Mouse (Mus musculus) MEL (cell line): ENCODE data around the gene Tas2r107. TPM values are rescaled to one million over a fixed set of nuclear protein-coding genes. Genes with fewer than 3 reads are reported as not detected.

ENCODE experiments used
- DNase-seq: peaks from one replicate; pipeline ENCODE4 v3.0.0; 2011; ENCODE audit warnings: low read depth, low spot score
- H3K27ac ChIP-seq: 2 replicates; pipeline ENCODE4 v1.5.1; 2012; ENCODE audit warnings: low read depth, mild to moderate bottlenecking, control low read depth, low read length, moderate library complexity; ENCODE audit not compliant: control insufficient read depth
- H3K27me3 ChIP-seq, 2 experiments: fragments of 150-350 bp in 1 of 2; sonication (generic) in 1 of 2; 2 replicates each; pipeline ENCODE4 v1.6.1; 2012; ENCODE audit warnings: low read length in 2 of 2, mild to moderate bottlenecking in 2 of 2, improper control_type of control experiment in 1 of 2, moderate library complexity in 1 of 2; ENCODE audit not compliant: insufficient read depth in 2 of 2, control insufficient read depth in 1 of 2
- H3K36me3 ChIP-seq, 2 experiments: 2 replicates each; pipeline ENCODE4 v1.6.1; 2012 to 2014; ENCODE audit warnings: low read length in 2 of 2, improper control_type of control experiment in 1 of 2, inconsistent platforms in 1 of 2, mild to moderate bottlenecking in 1 of 2; ENCODE audit not compliant: insufficient read depth in 2 of 2, control insufficient read depth in 1 of 2
- H3K4me1 ChIP-seq, 2 experiments: fragments of 150-350 bp in 1 of 2; sonication (generic) in 1 of 2; 2 replicates each; pipeline ENCODE4 v1.6.1; 2012; ENCODE audit warnings: low read length in 2 of 2, improper control_type of control experiment in 1 of 2, mild to moderate bottlenecking in 1 of 2; ENCODE audit not compliant: insufficient read depth in 2 of 2, control insufficient read depth in 1 of 2
- H3K4me3 ChIP-seq, 2 experiments: fragments of 150-350 bp in 1 of 2; sonication (generic) in 1 of 2; 2 replicates each; pipeline ENCODE4 v1.5.1; 2012; ENCODE audit warnings: low read depth in 2 of 2, low read length in 2 of 2, mild to moderate bottlenecking in 2 of 2, moderate library complexity in 2 of 2, control low read depth in 1 of 2, improper control_type of control experiment in 1 of 2; ENCODE audit not compliant: control insufficient read depth in 1 of 2, insufficient read depth in 1 of 2
- H3K79me2 ChIP-seq: 2 replicates; pipeline ENCODE4 v1.6.1; 2012; ENCODE audit warnings: mild to moderate bottlenecking, low read length, moderate library complexity; ENCODE audit not compliant: control insufficient read depth, poor library complexity, insufficient read depth
- H3K9ac ChIP-seq: 2 replicates; pipeline ENCODE4 v1.6.1; 2012; ENCODE audit warnings: low read depth, mild to moderate bottlenecking, control low read depth, low read length, moderate library complexity; ENCODE audit not compliant: control insufficient read depth, poor library complexity, severe bottlenecking
- H3K9me3 ChIP-seq: fragments of 150-350 bp; sonication (generic); replicated peaks from 2 replicates; pipeline ENCODE4 v1.6.1; 2012; ENCODE audit warnings: mild to moderate bottlenecking, low read length, improper control_type of control experiment, moderate library complexity; ENCODE audit not compliant: insufficient read depth
- E2F4 ChIP-seq: IDR thresholded peaks from 2 replicates; pipeline ENCODE4 v1.6.1; 2011; ENCODE audit warnings: low read depth, low read length, improper control_type of control experiment, borderline replicate concordance
- ETS1 ChIP-seq: IDR thresholded peaks from 2 replicates; pipeline ENCODE4 v1.6.1; 2012; ENCODE audit warnings: low read depth, mild to moderate bottlenecking, inconsistent platforms, low read length, improper control_type of control experiment, moderate library complexity
- GABPA ChIP-seq: IDR thresholded peaks from 2 replicates; pipeline ENCODE4 v1.6.1; 2012; ENCODE audit warnings: low read depth, mild to moderate bottlenecking, inconsistent platforms, low read length, improper control_type of control experiment, moderate library complexity
- GATA1 ChIP-seq: IDR thresholded peaks from 2 replicates; pipeline ENCODE4 v1.6.1; 2011; ENCODE audit warnings: low read depth, low read length, improper control_type of control experiment
- MAZ ChIP-seq: IDR thresholded peaks from 2 replicates; pipeline ENCODE4 v1.6.1; 2012; ENCODE audit warnings: low read depth, mild to moderate bottlenecking, inconsistent platforms, low read length, improper control_type of control experiment
- MEF2A ChIP-seq: IDR thresholded peaks from 2 replicates; pipeline ENCODE4 v1.6.1; 2014; ENCODE audit warnings: low read depth, mild to moderate bottlenecking, inconsistent platforms, low read length, improper control_type of control experiment; ENCODE audit not compliant: poor library complexity, insufficient replicate concordance, severe bottlenecking; ENCODE audit errors: extremely low read depth
- MXI1 ChIP-seq: IDR thresholded peaks from 2 replicates; pipeline ENCODE4 v1.6.1; 2011; ENCODE audit warnings: mild to moderate bottlenecking, low read depth, low read length, improper control_type of control experiment
- MYC ChIP-seq: IDR thresholded peaks from 2 replicates; pipeline ENCODE4 v1.6.1; 2011; ENCODE audit warnings: low read depth, mild to moderate bottlenecking, low read length, improper control_type of control experiment, moderate library complexity
- POLR2AphosphoS5 ChIP-seq: IDR thresholded peaks from 2 replicates; pipeline ENCODE4 v1.6.1; 2012; ENCODE audit warnings: low read depth, borderline replicate concordance, mild to moderate bottlenecking, inconsistent platforms, low read length, moderate library complexity, mixed read lengths
- SIN3A ChIP-seq: IDR thresholded peaks from 2 replicates; pipeline ENCODE4 v1.6.1; 2012; ENCODE audit warnings: low read length, improper control_type of control experiment, inconsistent platforms
- SMC3 ChIP-seq: IDR thresholded peaks from 2 replicates; pipeline ENCODE4 v1.6.1; 2011; ENCODE audit warnings: low read depth, low read length, improper control_type of control experiment
- TCF12 ChIP-seq: IDR thresholded peaks from 2 replicates; pipeline ENCODE4 v1.6.1; 2014; ENCODE audit warnings: low read depth, mild to moderate bottlenecking, inconsistent platforms, low read length, improper control_type of control experiment, moderate library complexity
- USF2 ChIP-seq, 2 experiments: IDR thresholded peaks; 2 replicates each; pipeline ENCODE4 v1.6.1; 2011 to 2012; ENCODE audit warnings: improper control_type of control experiment in 2 of 2, low read length in 2 of 2, borderline replicate concordance in 1 of 2, inconsistent platforms in 1 of 2, low read depth in 1 of 2, mild to moderate bottlenecking in 1 of 2; ENCODE audit not compliant: insufficient read depth in 1 of 2
- ZC3H11A ChIP-seq: IDR thresholded peaks from 2 replicates; pipeline ENCODE4 v1.6.1; 2012; ENCODE audit warnings: low read depth, mild to moderate bottlenecking, inconsistent platforms, low read length, improper control_type of control experiment
- polyA plus RNA-seq, 2 experiments: library from polyadenylated mRNA; stranded (reverse) in 1 of 2; unstranded in 1 of 2; fragments of >175 nt in 1 of 2; fragments of >200 nt in 1 of 2; gene quantifications; 2 replicates each; pipeline versions ENCODE4 v1.2.1 to v1.2.4; 2012; ENCODE audit warnings: low replicate concordance in 2 of 2, low read depth in 1 of 2; ENCODE audit not compliant: insufficient read length in 2 of 2, insufficient read depth in 1 of 2, missing spikeins in 1 of 2
- total RNA-seq: library from RNA; depleted of rRNA; stranded (reverse); fragments of 300-350 nt; gene quantifications from 2 replicates; pipeline ENCODE4 v1.2.3, GENCODE M21; 2012

Tas2r107 gene
- total and polyA plus RNA-seq, 3 experiments, result not detected

DNA sequence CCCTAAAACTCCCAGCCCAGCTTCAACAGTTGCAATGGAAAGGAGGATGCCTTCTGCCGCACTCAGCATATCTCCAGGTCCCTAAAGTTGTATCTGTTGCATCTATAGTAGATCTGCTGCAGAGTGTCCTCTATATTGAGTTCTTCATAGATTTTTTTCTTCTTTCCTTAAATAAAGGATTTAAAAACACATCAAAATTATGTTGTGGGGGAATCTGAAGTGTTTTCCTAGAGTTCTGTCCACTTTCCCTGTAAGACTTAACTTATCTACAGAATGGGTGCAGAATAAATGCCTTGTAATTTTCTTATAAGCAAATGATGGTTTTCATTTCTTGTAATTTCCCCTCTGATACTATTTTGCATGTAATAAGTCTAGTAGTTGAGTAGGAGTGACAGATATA lies 27.4 kb upstream of the Tas2r107 start, which contains the start of gene Tas2r105:
Tas2r105 (minus strand) TSS at position 101 of the 400 bp plus-strand sequence.
- Histone ChIP-seq H3K9ac (no peak within 1 kb of the TSS), H3K4me1 (no peaks in the 10 kb centered on the region), H3K79me2 (no peaks in the 10 kb centered on the region), H3K9me3 (no peaks in the 10 kb centered on the region), H3K4me3 (no peak within 1 kb of the TSS), H3K27ac (no peak within 1 kb of the TSS), H3K36me3 (no peaks in the 10 kb centered on the region), H3K27me3 (no peaks in the 10 kb centered on the region)
- no peak for TF ChIP-seq TCF12
- no peak for TF ChIP-seq E2F4
- TF ChIP-seq SMC3, result no peak
- TF ChIP-seq MEF2A, result no peak
- no peak for TF ChIP-seq POLR2AphosphoS5
- no peak for TF ChIP-seq MYC
- TF ChIP-seq GABPA, result no peak
- no peak for TF ChIP-seq GATA1
- no peak for TF ChIP-seq ZC3H11A
- TF ChIP-seq USF2 (IDR thresholded peaks at IDR 0.05; ENCODE audit: borderline replicate concordance in 1 of 2, insufficient read depth in 1 of 2, low read depth in 1 of 2, low read length in 2 of 2), result no peak
- DNase-seq, result no peak

DNA sequence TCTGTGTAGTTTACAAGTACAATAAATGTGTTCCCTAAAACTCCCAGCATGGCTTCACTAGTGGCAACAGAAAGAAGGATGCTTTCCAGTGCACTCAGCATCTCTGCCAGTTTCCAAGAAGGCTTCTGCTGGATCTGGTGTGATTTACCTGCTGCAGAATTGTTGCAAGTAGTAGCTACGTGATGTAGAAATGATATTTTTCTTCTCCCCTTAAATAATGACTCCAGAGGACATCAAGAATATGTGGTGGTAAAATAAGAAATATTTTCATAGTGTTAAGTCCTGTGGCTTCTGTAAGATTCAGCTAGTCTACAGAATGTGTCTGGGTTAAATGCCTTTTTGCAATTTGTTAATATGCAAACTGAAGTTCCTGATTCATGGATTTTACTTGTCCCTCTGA lies 25.7 kb upstream of the Tas2r107 start, which contains the start of gene Tas2r104:
Tas2r104 (minus strand) TSS at position 101 of the 400 bp plus-strand sequence.
- no peak within 1 kb of the TSS for H3K27ac ChIP-seq
- no peaks in the 10 kb centered on the region for H3K4me1 ChIP-seq
- no peaks in the 10 kb centered on the region for H3K79me2 ChIP-seq
- no peak within 1 kb of the TSS for H3K9ac ChIP-seq
- no peak for TF ChIP-seq SIN3A
- no peak for TF ChIP-seq MXI1
- no peak for DNase-seq
- no peaks in the 10 kb centered on the region for H3K9me3 ChIP-seq
- H3K4me3 ChIP-seq, result no peak within 1 kb of the TSS
- no peaks in the 10 kb centered on the region for H3K36me3 ChIP-seq
- no peaks in the 10 kb centered on the region for H3K27me3 ChIP-seq

DNA sequence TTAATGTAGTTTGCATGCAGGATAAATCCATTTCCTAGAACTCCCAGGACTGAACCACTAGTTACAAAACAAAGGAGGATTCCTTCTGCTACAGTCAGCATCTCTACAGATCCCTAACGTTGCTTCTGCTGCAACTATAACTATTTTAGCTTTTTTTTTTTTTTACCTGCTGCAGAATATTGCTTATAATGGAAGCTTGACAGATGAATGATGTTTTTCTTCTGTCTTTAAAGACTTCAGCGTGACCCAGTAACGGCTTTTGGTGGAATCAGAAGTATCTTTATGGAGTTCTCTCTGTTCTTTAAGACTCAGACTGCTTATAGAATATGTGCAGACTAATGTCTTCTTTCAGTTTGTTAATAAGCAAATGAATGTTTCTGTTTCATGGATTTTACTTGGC lies 18.8 kb upstream of the Tas2r107 start, which contains the start of gene Tas2r106:
Tas2r106 (minus strand) TSS at position 101 of the 400 bp plus-strand sequence.
- H3K27ac ChIP-seq, result no peak within 1 kb of the TSS
- no peak for DNase-seq
- no peak within 1 kb of the TSS for H3K4me3 ChIP-seq
- H3K4me1 ChIP-seq, result no peaks in the 10 kb centered on the region
- H3K9ac ChIP-seq, result no peak within 1 kb of the TSS
- no peaks in the 10 kb centered on the region for H3K79me2 ChIP-seq
- H3K36me3 ChIP-seq, result no peaks in the 10 kb centered on the region
- no peak for TF ChIP-seq MYC
- no peak for TF ChIP-seq ETS1
- TF ChIP-seq MAZ, result no peak
- no peaks in the 10 kb centered on the region for H3K27me3 ChIP-seq
- no peaks in the 10 kb centered on the region for H3K9me3 ChIP-seq
